Mouse (Mus musculus): ENCODE results near the gene Srms.

Srms gene

GRCm38 (mm10) chr2:181213021-181213445, at the start of gene Srms:
Gene Srms, minus strand, starts transcription at chr2:181213185.
- no peak for DNase-seq (ENCODE audit: low read depth, low spot score)

- DNase-seq (ENCODE audit: low read depth, low spot score) = no peak
Observed at GRCm38 (mm10) chr2:181253248-181253647, 40.3 kb upstream of the Srms start.

GRCm38 (mm10) chr2:181251841-181252240, 38.9 kb upstream of the Srms start:
- DNase-seq (ENCODE audit: low read depth, low spot score) = peak; percentile 44

- no peak for DNase-seq (ENCODE audit: low read depth, low spot score)
Observed at GRCm38 (mm10) chr2:181249217-181249616, 36.2 kb upstream of the Srms start.

- no peak for DNase-seq (ENCODE audit: low read depth, low spot score)
Observed at GRCm38 (mm10) chr2:181245031-181245430, 32.0 kb upstream of the Srms start.

- DNase-seq (ENCODE audit: low read depth, low spot score) = peak; percentile 9
Observed at GRCm38 (mm10) chr2:181243706-181244394, 30.9 kb upstream of the Srms start.

GRCm38 (mm10) chr2:181242314-181242665, 29.3 kb upstream of the Srms start:
- DNase-seq (ENCODE audit: low read depth, low spot score) = no peak

- peak; percentile 90 for DNase-seq (ENCODE audit: low read depth, low spot score)
Observed at GRCm38 (mm10) chr2:181241602-181242313, 28.8 kb upstream of the Srms start, which contains the start of gene Helz2. Gene Helz2, minus strand, starts transcription at chr2:181242027.

GRCm38 (mm10) chr2:181240806-181241440, 27.9 kb upstream of the Srms start:
- DNase-seq (ENCODE audit: low read depth, low spot score) = peak; percentile 37

GRCm38 (mm10) chr2:181239261-181239660, 26.3 kb upstream of the Srms start:
- DNase-seq (ENCODE audit: low read depth, low spot score) = no peak

GRCm38 (mm10) chr2:181238861-181239260, 25.9 kb upstream of the Srms start:
- DNase-seq (ENCODE audit: low read depth, low spot score) = peak; percentile 77

- DNase-seq (ENCODE audit: low read depth, low spot score) = no peak
Observed at GRCm38 (mm10) chr2:181238091-181238610, 25.2 kb upstream of the Srms start.

GRCm38 (mm10) chr2:181237251-181238014, 24.4 kb upstream of the Srms start:
- no peak for DNase-seq (ENCODE audit: low read depth, low spot score)

GRCm38 (mm10) chr2:181235681-181236566, 22.9 kb upstream of the Srms start:
- peak; percentile 25 for DNase-seq (ENCODE audit: low read depth, low spot score)

GRCm38 (mm10) chr2:181234680-181235079, 21.7 kb upstream of the Srms start:
- DNase-seq (ENCODE audit: low read depth, low spot score) = no peak

GRCm38 (mm10) chr2:181233443-181233842, 20.5 kb upstream of the Srms start:
- no peak for DNase-seq (ENCODE audit: low read depth, low spot score)

- no peak for DNase-seq (ENCODE audit: low read depth, low spot score)
Observed at GRCm38 (mm10) chr2:181231171-181231570, 18.2 kb upstream of the Srms start.

GRCm38 (mm10) chr2:181228335-181228734, 15.3 kb upstream of the Srms start:
- no peak for DNase-seq (ENCODE audit: low read depth, low spot score)

- DNase-seq (ENCODE audit: low read depth, low spot score) = no peak
Observed at GRCm38 (mm10) chr2:181227122-181227521, 14.1 kb upstream of the Srms start.

- DNase-seq (ENCODE audit: low read depth, low spot score) = no peak
Observed at GRCm38 (mm10) chr2:181224994-181225393, 12.0 kb upstream of the Srms start.

GRCm38 (mm10) chr2:181220361-181220760, 7.4 kb upstream of the Srms start:
- no peak for DNase-seq (ENCODE audit: low read depth, low spot score)

All from A20 (cell line).